Mouse (Mus musculus) kidney, embryonic 15.5 days (tissue): ENCODE data around the gene Atg10. TPM values are rescaled to one million over a fixed set of nuclear protein-coding genes. Genes with fewer than 3 reads are reported as not detected.

Source experiments
- ATAC-seq: fragments of 200-750 bp; cut with Nextera tagmentation; replicated peaks from 2 replicates; pipeline ENCODE4 v1.8.0; 2017; ENCODE audit warnings: moderate TSS enrichment; ENCODE audit not compliant: low FRiP score
- H3K27ac ChIP-seq: fragments of 300-500 bp; sonication (generic); 2 replicates; pipeline ENCODE4 v1.5.1; 2015; ENCODE audit warnings: mild to moderate bottlenecking, inconsistent platforms
- H3K27me3 ChIP-seq: fragments of 300-500 bp; sonication (generic); 2 replicates; pipeline ENCODE4 v1.6.1; 2015; ENCODE audit warnings: inconsistent platforms
- H3K36me3 ChIP-seq: fragments of 300-500 bp; sonication (generic); 2 replicates; pipeline ENCODE4 v1.6.1; 2015; ENCODE audit warnings: inconsistent platforms
- H3K4me1 ChIP-seq: fragments of 300-500 bp; sonication (generic); 2 replicates; pipeline ENCODE4 v1.6.1; 2015; ENCODE audit warnings: inconsistent platforms
- H3K4me2 ChIP-seq: fragments of 300-500 bp; sonication (generic); 2 replicates; pipeline ENCODE4 v1.6.1; 2015; ENCODE audit warnings: moderate library complexity, mild to moderate bottlenecking, inconsistent platforms
- H3K4me3 ChIP-seq: fragments of 300-500 bp; sonication (generic); replicated peaks from 2 replicates; pipeline ENCODE4 v1.5.1; 2015; ENCODE audit warnings: mild to moderate bottlenecking, inconsistent platforms
- H3K9ac ChIP-seq: fragments of 300-500 bp; sonication (generic); 2 replicates; pipeline ENCODE4 v1.6.1; 2015; ENCODE audit warnings: mild to moderate bottlenecking, inconsistent platforms
- H3K9me3 ChIP-seq: fragments of 300-500 bp; sonication (generic); replicated peaks from 2 replicates; pipeline ENCODE4 v1.6.1; 2016; ENCODE audit warnings: inconsistent platforms
- WGBS: fragments of 180-500 bp; shearing (Covaris S2); methylation state at CpG from one replicate; pipeline ENCODE4 v1.1.7; 2015; ENCODE audit warnings: mixed read lengths; 5-methylcytosine and 5-hydroxymethylcytosine counted together
- polyA plus RNA-seq: library from polyadenylated mRNA; unstranded; fragments of >200 nt; fragmentation: Nextera tagmentation; extraction: Ambion mirVana; gene quantifications from 2 replicates; pipeline ENCODE4 v1.2.1, GENCODE M21; 2015

Atg10 gene
- polyA plus RNA-seq, 1 experiment from 2014 or later: 12.6 TPM

DNA sequence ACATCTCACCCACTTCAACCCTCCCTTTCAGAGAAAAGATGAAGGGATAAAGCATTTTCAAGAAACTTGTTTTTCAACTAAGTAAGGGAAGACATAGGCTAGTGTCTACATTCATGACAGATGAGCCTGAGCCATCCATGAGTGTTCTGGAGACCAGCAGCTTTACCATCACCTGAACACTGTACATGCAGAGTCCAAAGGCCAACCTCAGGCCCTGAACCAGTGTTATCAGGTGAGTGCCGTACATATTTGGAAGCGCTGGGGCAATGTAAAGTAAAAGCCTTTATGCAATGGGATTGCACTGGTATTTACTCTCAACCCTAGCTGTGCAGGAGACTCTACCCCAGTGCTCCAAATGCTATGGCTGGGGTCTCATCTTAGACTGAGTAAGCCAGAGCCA, 66.8 kb downstream of the Atg10 start:
- Histone ChIP-seq H3K9ac (no peak overlapping the region), H3K4me2 (no peak overlapping the region), H3K36me3 (no peaks in the 10 kb centered on the region), H3K9me3 (no peaks in the 10 kb centered on the region), H3K4me3 (no peak overlapping the region), H3K27ac (no peak overlapping the region), H3K4me1 (0 out of 2 replicates have a peak, but pooled peaks cover 3% of the 10 kb centered on the region), H3K27me3 (no peaks in the 10 kb centered on the region)
- ATAC-seq: no peak
- WGBS: 97% methylated on average over 2 of the region's 2 CpGs

DNA sequence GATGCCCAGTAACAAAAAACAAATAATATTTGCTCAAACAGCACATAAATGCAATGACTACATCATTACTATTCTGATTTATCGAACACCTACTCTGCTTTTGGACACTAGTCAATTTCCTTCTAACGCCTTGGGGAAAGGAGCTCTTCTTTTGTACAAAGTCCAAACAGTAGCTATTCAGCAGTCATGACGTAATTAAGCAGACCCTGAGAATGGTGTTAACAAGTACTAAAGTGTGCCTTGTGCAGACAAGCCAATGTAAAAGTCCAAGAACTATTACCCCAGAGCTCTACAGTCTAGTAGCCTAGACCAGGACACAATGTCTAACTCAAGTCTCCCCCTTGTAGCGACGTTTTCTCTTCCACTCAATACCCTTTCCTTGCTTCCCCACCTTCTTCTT, 67.5 kb downstream of the Atg10 start:
- Histone ChIP-seq H3K9me3 (no peaks in the 10 kb centered on the region), H3K4me1 (0 out of 2 replicates have a peak, but pooled peaks cover 3% of the 10 kb centered on the region), H3K4me2 (no peak overlapping the region), H3K9ac (no peak overlapping the region), H3K36me3 (no peaks in the 10 kb centered on the region), H3K27me3 (no peaks in the 10 kb centered on the region), H3K27ac (no peak overlapping the region), H3K4me3 (no peak overlapping the region)
- WGBS: 88% methylated on average over 5 of the region's 5 CpGs
- ATAC-seq: no peak

GRCm38 (mm10) chr13:91155429-91156207, 68.2 kb downstream of the Atg10 start:
- 0 out of 2 replicates have a peak, but pooled peaks cover 3% of the 10 kb centered on the region for H3K4me1 ChIP-seq
- no peak overlapping the region for H3K9ac ChIP-seq
- H3K9me3 ChIP-seq: no peaks in the 10 kb centered on the region
- no peak overlapping the region for H3K27ac ChIP-seq
- no peaks in the 10 kb centered on the region for H3K36me3 ChIP-seq
- no peak overlapping the region for H3K4me3 ChIP-seq
- 82% methylated on average over 4 of the region's 4 CpGs for WGBS
- no peaks in the 10 kb centered on the region for H3K27me3 ChIP-seq
- ATAC-seq: no peak
- H3K4me2 ChIP-seq: no peak overlapping the region

- no peak for ATAC-seq
- 74% methylated on average over 7 of the region's 7 CpGs for WGBS
Measured at GRCm38 (mm10) chr13:91154622-91155021, 69.1 kb downstream of the Atg10 start.

DNA sequence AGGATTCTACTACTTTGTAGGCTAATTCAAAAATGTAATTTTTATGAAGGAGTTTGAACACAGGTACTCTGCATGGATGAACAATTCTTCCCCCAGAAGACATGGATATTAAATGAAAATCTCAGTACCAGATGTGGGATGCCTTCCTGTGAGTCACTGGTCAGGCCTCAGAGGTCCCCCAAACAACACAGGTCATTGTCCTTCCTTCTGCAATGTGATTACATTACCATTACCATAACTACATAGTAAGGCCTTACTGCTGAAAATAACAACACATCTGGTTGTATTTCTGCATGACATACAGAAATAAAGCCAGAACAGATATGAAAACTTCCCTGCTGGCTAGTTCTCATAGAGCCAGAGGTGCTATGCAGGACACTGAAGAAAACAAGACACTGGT, 87.4 kb downstream of the Atg10 start:
- Histone ChIP-seq H3K4me2 (no peak overlapping the region), H3K36me3 (no peaks in the 10 kb centered on the region)
- ATAC-seq: no peak

More at GRCm38 (mm10) chr13:91154622-91155021, 69.1 kb downstream of the Atg10 start:
- H3K4me2 ChIP-seq: no peak overlapping the region
- no peak overlapping the region for H3K9ac ChIP-seq
- no peaks in the 10 kb centered on the region for H3K9me3 ChIP-seq
- no peak overlapping the region for H3K27ac ChIP-seq
- no peak overlapping the region for H3K4me3 ChIP-seq
- 0 out of 2 replicates have a peak, but pooled peaks cover 3% of the 10 kb centered on the region for H3K4me1 ChIP-seq
- H3K27me3 ChIP-seq: no peaks in the 10 kb centered on the region
- H3K36me3 ChIP-seq: no peaks in the 10 kb centered on the region

GRCm38 (mm10) chr13:91133334-91133890, 90.4 kb downstream of the Atg10 start:
- no peak for ATAC-seq

More for the DNA sequence above, 87.4 kb downstream of the Atg10 start:
- Histone ChIP-seq H3K4me1 (no peaks in the 10 kb centered on the region), H3K4me3 (no peak overlapping the region), H3K9me3 (no peaks in the 10 kb centered on the region), H3K27ac (no peak overlapping the region), H3K9ac (no peak overlapping the region), H3K27me3 (no peaks in the 10 kb centered on the region)

DNA sequence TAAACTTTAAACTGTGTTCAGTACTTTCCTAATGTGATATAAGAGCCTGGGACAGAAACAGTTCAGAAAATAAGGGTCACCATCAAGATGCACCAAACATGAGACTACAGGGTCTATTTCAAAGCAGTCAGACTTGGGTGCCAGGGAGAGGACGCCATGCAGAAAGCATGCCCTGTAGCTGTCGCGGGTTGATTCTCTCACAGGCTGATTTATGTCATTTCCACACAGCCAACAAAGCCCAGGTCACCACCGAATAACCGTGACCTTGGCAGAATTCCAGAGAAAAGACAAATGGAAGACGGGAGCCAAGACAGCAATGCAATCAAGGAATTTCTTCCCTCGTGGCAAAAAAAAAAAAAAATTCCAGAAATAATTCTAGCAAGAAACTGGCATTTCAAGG, 94.7 kb downstream of the Atg10 start:
- Histone ChIP-seq H3K4me3 (no peak overlapping the region), H3K4me1 (peaks cover 6% of the 10 kb centered on the region), H3K27ac (no peak overlapping the region), H3K27me3 (no peaks in the 10 kb centered on the region), H3K9me3 (no peaks in the 10 kb centered on the region), H3K36me3 (no peaks in the 10 kb centered on the region), H3K4me2 (no peak overlapping the region), H3K9ac (no peak overlapping the region)
- WGBS: 3% methylated on average over 7 of the region's 7 CpGs
- ATAC-seq: peak; percentile 70

More at GRCm38 (mm10) chr13:91133334-91133890, 90.4 kb downstream of the Atg10 start:
- Histone ChIP-seq H3K27me3 (no peaks in the 10 kb centered on the region), H3K9me3 (no peaks in the 10 kb centered on the region), H3K9ac (no peak overlapping the region), H3K4me2 (no peak overlapping the region), H3K36me3 (no peaks in the 10 kb centered on the region), H3K27ac (no peak overlapping the region), H3K4me1 (peaks cover 6% of the 10 kb centered on the region), H3K4me3 (no peak overlapping the region)
- 70% methylated on average over 5 of the region's 5 CpGs for WGBS

DNA sequence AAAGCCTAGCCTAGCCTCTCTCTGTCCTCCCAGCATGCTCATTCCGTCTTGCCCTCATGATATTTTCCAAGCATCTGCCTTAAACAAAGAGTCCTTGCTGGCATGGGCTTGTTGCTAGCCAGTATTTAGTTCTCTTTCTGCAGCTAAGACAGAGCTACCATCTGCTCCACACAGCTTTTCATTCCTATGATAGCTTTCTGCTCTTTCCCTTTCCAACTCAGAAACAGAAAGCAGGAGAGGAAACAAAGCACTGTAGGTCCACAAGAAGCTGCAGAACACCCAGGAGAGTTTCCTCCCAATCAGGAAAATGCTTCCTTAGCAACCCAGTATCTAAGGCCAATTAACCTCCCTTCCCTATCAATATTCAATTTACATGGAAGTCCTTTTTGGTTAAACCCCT, 95.2 kb downstream of the Atg10 start:
- Histone ChIP-seq H3K36me3 (no peaks in the 10 kb centered on the region), H3K4me2 (no peak overlapping the region), H3K27me3 (no peaks in the 10 kb centered on the region), H3K4me3 (no peak overlapping the region), H3K9ac (no peak overlapping the region), H3K9me3 (no peaks in the 10 kb centered on the region), H3K27ac (no peak overlapping the region), H3K4me1 (peaks cover 6% of the 10 kb centered on the region)
- 68% methylated on average over 1 of the region's 1 CpGs for WGBS
- no peak for ATAC-seq

DNA sequence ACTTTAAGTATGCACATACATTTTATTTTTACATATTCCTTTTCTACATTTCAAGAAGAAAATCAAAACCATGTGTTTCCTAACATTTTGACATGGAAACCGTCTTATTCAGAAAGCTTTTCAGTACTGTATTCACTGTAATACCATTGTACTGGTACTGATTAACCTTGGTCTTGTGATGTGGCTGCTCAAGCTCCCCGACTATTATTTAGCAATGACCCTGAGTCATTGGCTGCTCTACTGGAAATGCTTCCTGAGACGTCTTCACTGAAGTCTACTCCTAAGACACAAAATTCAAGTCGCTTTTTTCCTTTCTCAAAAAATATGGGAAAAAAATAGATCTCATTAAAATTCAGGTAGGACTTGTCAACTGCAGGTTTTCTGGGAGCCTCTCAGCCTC, 105.6 kb downstream of the Atg10 start:
- H3K36me3 ChIP-seq: no peaks in the 10 kb centered on the region
- no peak for ATAC-seq
- 86% methylated on average over 4 of the region's 4 CpGs for WGBS
- no peak overlapping the region for H3K4me2 ChIP-seq
- no peaks in the 10 kb centered on the region for H3K4me1 ChIP-seq
- H3K27me3 ChIP-seq: no peaks in the 10 kb centered on the region
- H3K27ac ChIP-seq: no peak overlapping the region
- H3K9me3 ChIP-seq: no peaks in the 10 kb centered on the region
- H3K9ac ChIP-seq: no peak overlapping the region
- H3K4me3 ChIP-seq: no peak overlapping the region

DNA sequence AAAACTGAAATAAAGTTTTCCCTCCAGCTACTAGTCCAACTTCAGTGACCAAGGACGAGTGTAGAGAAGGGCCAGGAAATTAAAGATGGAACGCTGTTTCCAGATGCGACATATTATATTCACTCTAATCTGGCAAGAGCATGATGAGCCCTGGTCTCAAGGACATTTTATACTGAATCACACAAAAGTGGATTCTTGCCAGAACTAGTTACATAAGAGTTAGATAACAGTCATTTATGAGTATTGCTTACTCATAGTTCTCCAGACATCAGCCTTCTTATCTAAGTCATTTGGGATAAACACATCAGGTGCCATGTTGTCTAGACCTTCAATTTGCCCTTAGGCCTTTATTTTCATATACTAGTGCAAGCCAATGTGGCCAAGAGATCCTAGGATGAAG, 108.9 kb downstream of the Atg10 start:
- Histone ChIP-seq H3K36me3 (no peaks in the 10 kb centered on the region), H3K4me2 (no peak overlapping the region), H3K4me3 (no peak overlapping the region), H3K27ac (no peak overlapping the region), H3K9ac (no peak overlapping the region), H3K4me1 (no peaks in the 10 kb centered on the region), H3K27me3 (no peaks in the 10 kb centered on the region), H3K9me3 (no peaks in the 10 kb centered on the region)
- ATAC-seq: no peak
- 89% methylated on average over 3 of the region's 3 CpGs for WGBS

GRCm38 (mm10) chr13:91107308-91107946, 116.3 kb downstream of the Atg10 start:
- H3K4me1 ChIP-seq: no peaks in the 10 kb centered on the region
- 94% methylated on average over 9 of the region's 9 CpGs for WGBS

GRCm38 (mm10) chr13:91102238-91102637, 121.5 kb downstream of the Atg10 start:
- 85% methylated on average over 3 of the region's 3 CpGs for WGBS
- Histone ChIP-seq H3K9ac (no peak overlapping the region), H3K9me3 (no peaks in the 10 kb centered on the region), H3K27me3 (no peaks in the 10 kb centered on the region), H3K4me2 (no peak overlapping the region), H3K27ac (no peak overlapping the region), H3K4me1 (no peaks in the 10 kb centered on the region), H3K36me3 (no peaks in the 10 kb centered on the region), H3K4me3 (no peak overlapping the region)
- no peak for ATAC-seq

More at GRCm38 (mm10) chr13:91107308-91107946, 116.3 kb downstream of the Atg10 start:
- H3K27ac ChIP-seq: no peak overlapping the region
- H3K9me3 ChIP-seq: no peaks in the 10 kb centered on the region
- no peak overlapping the region for H3K9ac ChIP-seq
- no peaks in the 10 kb centered on the region for H3K36me3 ChIP-seq
- no peak for ATAC-seq
- no peaks in the 10 kb centered on the region for H3K27me3 ChIP-seq
- H3K4me2 ChIP-seq: no peak overlapping the region
- H3K4me3 ChIP-seq: no peak overlapping the region
